Comparison of ENCODE assay signal across 8 mouse cellular contexts in the genomic region with DNA sequence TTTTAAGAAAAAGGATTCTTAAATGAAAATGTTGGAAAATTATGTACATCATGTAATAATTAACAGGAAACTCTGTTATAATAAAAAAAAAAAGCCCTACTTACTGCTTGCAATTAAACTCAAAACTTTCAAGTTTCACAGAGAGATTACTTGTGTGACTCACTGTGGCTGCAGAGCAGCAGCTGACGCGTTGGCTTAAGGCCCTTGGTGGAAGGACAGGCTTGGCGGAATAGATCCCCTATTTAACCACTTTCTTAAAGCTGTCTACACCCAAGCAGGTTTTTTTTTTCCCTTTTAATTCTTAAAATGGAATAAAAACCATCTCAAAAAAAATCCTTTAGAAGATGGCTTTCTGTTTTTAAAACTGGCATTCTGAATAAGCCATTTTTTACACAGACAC.
DNase-seq lines count a peak whose midpoint lies in the region; ATAC-seq and TF ChIP-seq lines count a peak whose summit lies in the region.

No protein-coding gene starts in this region.

- no peak overlapping the region for H3K9ac ChIP-seq in kidney, embryonic 16.5 days (replicated peaks; ENCODE audit: low read length)
- H3K9ac ChIP-seq in heart, embryonic 13.5 days: peak overlapping the region; percentile 47

- TF ChIP-seq CTCF in C2C12 (IDR thresholded peaks at IDR 0.05; ENCODE audit: control insufficient read depth, insufficient read depth, insufficient read length): no peak
- no peak for TF ChIP-seq CTCF in brain, embryonic 14.5 days (IDR thresholded peaks at IDR 0.05; ENCODE audit: borderline replicate concordance, extremely low read depth, insufficient read depth, insufficient read length)
- no peak for TF ChIP-seq CTCF in olfactory bulb, adult 2 months (IDR thresholded peaks at IDR 0.05; ENCODE audit: insufficient read depth, low read depth, low read length)

- H3K9me3 ChIP-seq in kidney, embryonic 16.5 days (ENCODE audit: low read length): no peaks in the 10 kb centered on the region
- no peaks in the 10 kb centered on the region for H3K9me3 ChIP-seq in heart, embryonic 13.5 days

- no peak for ATAC-seq in kidney, embryonic 16.5 days (ENCODE audit: low FRiP score, low TSS enrichment)
- no peak for ATAC-seq in heart, embryonic 13.5 days (ENCODE audit: extremely low read depth, insufficient number of reproducible peaks, low FRiP score, low TSS enrichment)
- ATAC-seq in erythroid progenitor cell, adult 5-6 weeks (replicated peaks; ENCODE audit: low FRiP score, poor library complexity, severe bottlenecking): no peak

- H3K27ac ChIP-seq in kidney, embryonic 16.5 days (ENCODE audit: low read length): 0 out of 2 replicates have a peak overlapping the region, but pooled peaks have one; percentile 50
- peak overlapping the region; percentile 95 for H3K27ac ChIP-seq in heart, embryonic 13.5 days (replicated peaks)
- peak overlapping the region; percentile 45; the same call in 1 of the 2 replicates for H3K27ac ChIP-seq in olfactory bulb, adult 2 months (ENCODE audit: insufficient read depth, low read depth, low read length)

- no peak overlapping the region for H3ac ChIP-seq in C2C12 (ENCODE audit: control insufficient read depth, insufficient read length, low read depth)

- 55% methylated on average over 3 of the region's 3 CpGs for WGBS in kidney, embryonic 16.5 days
- 6% methylated on average over 3 of the region's 3 CpGs for WGBS in heart, embryonic 13.5 days
- WGBS in olfactory bulb, adult 2 months: 7% methylated on average over 3 of the region's 3 CpGs

- H3K4me1 ChIP-seq in kidney, embryonic 16.5 days (ENCODE audit: insufficient read depth, low read length): peaks cover 14% of the 10 kb centered on the region
- peaks cover 54% of the 10 kb centered on the region for H3K4me1 ChIP-seq in heart, embryonic 13.5 days
- peaks cover 5% of the 10 kb centered on the region for H3K4me1 ChIP-seq in olfactory bulb, adult 2 months (ENCODE audit: control insufficient read depth, insufficient read depth, low read length)

- H3K27me3 ChIP-seq in kidney, embryonic 16.5 days (ENCODE audit: insufficient read depth, low read length): no peaks in the 10 kb centered on the region
- H3K27me3 ChIP-seq in C2C12 (ENCODE audit: control insufficient read depth, insufficient read depth, insufficient read length): no peaks in the 10 kb centered on the region
- no peaks in the 10 kb centered on the region for H3K27me3 ChIP-seq in heart, embryonic 13.5 days (replicated peaks)

- no peaks in the 10 kb centered on the region for H3K79me3 ChIP-seq in C2C12 (ENCODE audit: low read depth)

- no peak overlapping the region for H3K4me3 ChIP-seq in kidney, embryonic 16.5 days (ENCODE audit: low read length)
- H3K4me3 ChIP-seq in C2C12 (ENCODE audit: insufficient read depth, poor library complexity, severe bottlenecking): no peak overlapping the region
- no peak overlapping the region for H3K4me3 ChIP-seq in heart, embryonic 13.5 days
- H3K4me3 ChIP-seq in olfactory bulb, adult 2 months (ENCODE audit: insufficient read depth, low read depth, low read length): no peak overlapping the region

- no peaks in the 10 kb centered on the region for H3K36me3 ChIP-seq in kidney, embryonic 16.5 days (ENCODE audit: insufficient read depth, low read length)
- no peaks in the 10 kb centered on the region for H3K36me3 ChIP-seq in C2C12 (ENCODE audit: control insufficient read depth, insufficient read depth)
- 0 out of 2 replicates have a peak, but pooled peaks cover 2% of the 10 kb centered on the region for H3K36me3 ChIP-seq in heart, embryonic 13.5 days

- no peak for DNase-seq in kidney, adult 18-20 months
- DNase-seq in brain, embryonic 14.5 days (ENCODE audit: low read depth): peak; percentile 79
- DNase-seq in spleen, postnatal 10 days (ENCODE audit: low spot score in 2 of 2): no peak

- H3K4me2 ChIP-seq in kidney, embryonic 16.5 days (replicated peaks; ENCODE audit: low read depth, low read length): no peak overlapping the region
- peak overlapping the region; percentile 46 for H3K4me2 ChIP-seq in heart, embryonic 13.5 days

- H3K79me2 ChIP-seq in C2C12 (ENCODE audit: control insufficient read depth, insufficient read depth): no peaks in the 10 kb centered on the region

- TF ChIP-seq POLR2A in brain, embryonic 14.5 days (IDR thresholded peaks at IDR 0.05; ENCODE audit: borderline replicate concordance, extremely low read depth, insufficient read depth, insufficient read length, poor library complexity, severe bottlenecking): no peak
- no peak for TF ChIP-seq POLR2A in olfactory bulb, adult 2 months (IDR thresholded peaks at IDR 0.05; ENCODE audit: insufficient read depth, low read depth, low read length)

TF ChIP-seq in C2C12, 6 proteins besides CTCF, POLR2A, EP300 and RAD21:
- TF ChIP-seq MYOD1 (IDR thresholded peaks at IDR 0.05; ENCODE audit: control insufficient read depth, insufficient read length, low read depth): peak; percentile 84
- TF ChIP-seq MAX (IDR thresholded peaks at IDR 0.05): no peak
- no peak for TF ChIP-seq CEBPB (IDR thresholded peaks at IDR 0.05; ENCODE audit: low read depth)
- TF ChIP-seq MYOG (IDR thresholded peaks at IDR 0.05; ENCODE audit: control insufficient read depth, extremely low read depth, insufficient read length): no peak
- peak; percentile 26 for TF ChIP-seq FOSL1 (IDR thresholded peaks at IDR 0.05; ENCODE audit: insufficient read depth, low read length, poor library complexity, severe bottlenecking)
TF ChIP-seq in C2C12: peak in this region for 2.

Comparison
In these comparisons a context has a peak if more than half of its experiments do, and no peak if none do; other contexts are left out.
1. H3K27ac ChIP-seq: peak in every context shown above with its lines; median percentile 95 in heart, embryonic 13.5 days; 50 in kidney, embryonic 16.5 days; 45 in olfactory bulb, adult 2 months.